Mouse (Mus musculus) midbrain, postnatal 0 days (tissue): ENCODE data around the gene Btn2a2. TPM values are rescaled to one million over a fixed set of nuclear protein-coding genes. Genes with fewer than 3 reads are reported as not detected.
A peak's percentile ranks its signal among the peaks of the same experiment; 100 is the strongest.

ENCODE experiments used
- ATAC-seq: fragments of 200-750 bp; cut with Nextera tagmentation; 2 replicates; pipeline ENCODE4 v1.8.0; 2017; ENCODE audit warnings: moderate number of reproducible peaks, mild to moderate bottlenecking, moderate TSS enrichment, moderate library complexity; ENCODE audit not compliant: low FRiP score
- DNase-seq: peaks from one replicate; pipeline ENCODE4 v3.0.0-alpha.2; 2015; ENCODE audit warnings: low spot score
- H3K27ac ChIP-seq: fragments of 300-500 bp; sonication (generic); 2 replicates; pipeline ENCODE4 v1.5.1; 2014; ENCODE audit warnings: low read depth, mild to moderate bottlenecking, low read length, mixed read lengths
- H3K27me3 ChIP-seq: fragments of 300-500 bp; sonication (generic); 2 replicates; pipeline ENCODE4 v1.6.1; 2014; ENCODE audit warnings: low read length, control low read depth, mixed read lengths; ENCODE audit not compliant: insufficient read depth
- H3K36me3 ChIP-seq: fragments of 300-500 bp; sonication (generic); 2 replicates; pipeline ENCODE4 v1.6.1; 2014; ENCODE audit warnings: low read length, control low read depth, mixed read lengths; ENCODE audit not compliant: insufficient read depth
- H3K4me1 ChIP-seq: fragments of 300-500 bp; sonication (generic); 2 replicates; pipeline ENCODE4 v1.6.1; 2014; ENCODE audit warnings: mild to moderate bottlenecking, control low read depth, antibody characterized with exemption, low read length, mixed read lengths; ENCODE audit not compliant: insufficient read depth
- H3K4me2 ChIP-seq: fragments of 300-500 bp; sonication (generic); 2 replicates; pipeline ENCODE4 v1.6.1; 2014; ENCODE audit warnings: low read depth, mild to moderate bottlenecking, low read length, mixed read lengths; ENCODE audit not compliant: poor library complexity, severe bottlenecking
- H3K4me3 ChIP-seq: fragments of 300-500 bp; sonication (generic); 2 replicates; pipeline ENCODE4 v1.5.1; 2014; ENCODE audit warnings: low read depth, mild to moderate bottlenecking, low read length, moderate library complexity
- H3K9ac ChIP-seq: fragments of 300-500 bp; sonication (generic); replicated peaks from 2 replicates; pipeline ENCODE4 v1.6.1; 2014; ENCODE audit warnings: mild to moderate bottlenecking, low read length, moderate library complexity, mixed read lengths; ENCODE audit not compliant: poor library complexity, severe bottlenecking
- H3K9me3 ChIP-seq: fragments of 300-500 bp; sonication (generic); 2 replicates; pipeline ENCODE4 v1.6.1; 2016; ENCODE audit warnings: low read length, control low read depth
- CTCF ChIP-seq: IDR thresholded peaks from 2 replicates; pipeline ENCODE4 v1.5.1; 2016; ENCODE audit warnings: antibody characterized with exemption, mild to moderate bottlenecking
- whole genome bisulfite sequencing: fragments of 180-500 bp; shearing (Covaris S2); extraction: QIAGEN DNeasy Blood & Tissue Kit; methylation state at CpG from one replicate; pipeline ENCODE4 v1.1.7; 2014; 5-methylcytosine and 5-hydroxymethylcytosine counted together
- polyA plus RNA-seq: library from polyadenylated mRNA; unstranded; fragments of >200 nt; fragmentation: Nextera tagmentation; extraction: Ambion mirVana; gene quantifications from 2 replicates; pipeline ENCODE4 v1.2.1, GENCODE M21; 2015
- total RNA-seq: library from RNA; depleted of rRNA; stranded (reverse); fragments of >200 nt; gene quantifications from 2 replicates; pipeline ENCODE4 v1.2.3, GENCODE M21; 2014

The Btn2a2 gene
- total and polyA plus RNA-seq, 2 experiments from 2014 or later: 0.16 TPM; not detected in 1

- Histone ChIP-seq H3K9ac (no peak overlapping the region), H3K4me2 (peak overlapping the region; percentile 45), H3K27ac (no peak overlapping the region), H3K36me3 (no peaks in the 10 kb centered on the region), H3K4me3 (peak overlapping the region; percentile 31), H3K9me3 (no peaks in the 10 kb centered on the region), H3K4me1 (no peaks in the 10 kb centered on the region), H3K27me3 (0 out of 2 replicates have a peak, but pooled peaks cover 4% of the 10 kb centered on the region)
- DNase-seq (peak; percentile 46), ATAC-seq (no peak)
- no peak for TF ChIP-seq CTCF
- 7% methylated on average over 19 of the region's 19 CpGs for WGBS
Observed at GRCm38 (mm10) chr13:23497656-23498321, 9.1 kb upstream of the Btn2a2 start.

- Histone ChIP-seq H3K4me3 (no peak overlapping the region), H3K27me3 (0 out of 2 replicates have a peak, but pooled peaks cover 4% of the 10 kb centered on the region), H3K4me1 (no peaks in the 10 kb centered on the region), H3K9ac (no peak overlapping the region), H3K27ac (no peak overlapping the region), H3K36me3 (no peaks in the 10 kb centered on the region), H3K4me2 (no peak overlapping the region), H3K9me3 (no peaks in the 10 kb centered on the region)
- ATAC-seq: no peak
- DNase-seq: no peak
- 84% methylated on average over 6 of the region's 6 CpGs for WGBS
- no peak for TF ChIP-seq CTCF
Observed at GRCm38 (mm10) chr13:23495526-23495925, 6.9 kb upstream of the Btn2a2 start.

DNA sequence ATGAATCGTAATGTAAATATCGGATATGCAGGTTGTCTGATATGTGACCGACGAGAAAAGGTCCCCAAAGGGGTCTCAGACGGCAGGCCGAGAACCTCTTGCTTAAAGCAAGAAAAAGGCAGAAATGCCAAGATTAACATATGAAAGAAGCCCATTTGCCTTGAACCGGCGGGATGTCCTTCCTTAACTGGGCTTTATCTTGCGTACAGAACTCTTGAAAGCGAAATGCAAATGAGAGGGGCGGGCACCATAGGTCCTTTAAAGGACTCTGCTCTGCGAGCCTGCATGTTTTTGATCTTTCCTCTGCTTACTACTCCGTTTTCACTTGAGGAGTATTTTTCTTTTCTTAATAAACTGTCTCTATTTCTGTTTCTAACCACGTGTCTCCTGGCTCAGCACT, 3.3 kb upstream of the Btn2a2 start:
- Histone ChIP-seq H3K4me2 (peak overlapping the region; percentile 38), H3K36me3 (no peaks in the 10 kb centered on the region), H3K27ac (no peak overlapping the region), H3K9ac (no peak overlapping the region), H3K9me3 (no peaks in the 10 kb centered on the region), H3K4me1 (no peaks in the 10 kb centered on the region), H3K4me3 (0 out of 2 replicates have a peak overlapping the region, but pooled peaks have one; percentile 0), H3K27me3 (no peaks in the 10 kb centered on the region)
- DNase-seq: no peak
- no peak for ATAC-seq
- 6% methylated on average over 14 of the region's 14 CpGs for WGBS
- no peak for TF ChIP-seq CTCF

- 31% methylated on average over 1 of the region's 1 CpGs for WGBS
- no peaks in the 10 kb centered on the region for H3K9me3 ChIP-seq
- no peaks in the 10 kb centered on the region for H3K36me3 ChIP-seq
- no peak for ATAC-seq
- H3K27me3 ChIP-seq: no peaks in the 10 kb centered on the region
- TF ChIP-seq CTCF: no peak
- no peaks in the 10 kb centered on the region for H3K4me1 ChIP-seq
- H3K9ac ChIP-seq: no peak overlapping the region
- DNase-seq: no peak
- no peak overlapping the region for H3K27ac ChIP-seq
- H3K4me2 ChIP-seq: no peak overlapping the region
- H3K4me3 ChIP-seq: no peak overlapping the region
Observed at GRCm38 (mm10) chr13:23491263-23491662, 2.6 kb upstream of the Btn2a2 start.

DNA sequence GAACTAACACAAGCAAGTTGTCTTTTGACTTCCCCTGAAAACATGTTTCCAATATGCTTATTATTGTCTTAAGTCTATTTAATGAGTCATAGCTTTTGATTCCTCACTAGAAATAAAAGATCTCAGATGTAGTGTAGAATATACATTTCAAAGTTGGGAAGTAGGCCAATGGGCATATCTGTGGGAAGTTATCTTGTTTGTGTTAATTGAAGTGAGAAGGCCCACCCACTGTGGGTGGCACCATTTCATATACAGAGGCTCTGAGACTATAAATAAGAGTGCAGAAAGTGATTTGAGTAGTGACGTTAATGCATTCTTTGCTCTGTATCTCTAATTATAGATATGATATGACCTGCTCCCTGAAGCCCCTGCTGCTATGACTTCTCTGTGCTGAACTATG, 2.2 kb upstream of the Btn2a2 start:
- Histone ChIP-seq H3K36me3 (no peaks in the 10 kb centered on the region), H3K27ac (no peak overlapping the region), H3K9ac (no peak overlapping the region), H3K27me3 (no peaks in the 10 kb centered on the region), H3K4me3 (no peak overlapping the region), H3K4me1 (no peaks in the 10 kb centered on the region), H3K9me3 (no peaks in the 10 kb centered on the region), H3K4me2 (no peak overlapping the region)
- DNase-seq: no peak
- no peak for ATAC-seq
- WGBS: 76% methylated on average over 1 of the region's 1 CpGs
- TF ChIP-seq CTCF: no peak

DNA sequence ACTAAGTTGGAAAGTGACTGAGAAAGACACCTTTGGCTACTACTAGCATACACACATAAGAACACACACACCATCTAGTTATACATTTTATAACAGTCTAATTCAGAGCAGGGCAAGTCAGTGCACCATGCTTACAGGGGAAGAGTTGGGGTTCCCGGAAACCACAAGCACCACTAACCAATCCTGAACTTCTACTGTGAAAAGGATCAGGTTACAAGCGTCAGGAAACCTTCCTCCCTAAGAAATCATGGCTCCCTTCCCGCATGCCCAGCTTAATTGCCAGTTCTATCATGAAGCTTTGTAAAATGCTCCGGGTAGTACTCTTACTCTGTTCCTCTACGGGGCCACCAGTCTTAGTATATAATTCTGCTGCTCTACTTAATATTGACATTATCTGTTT, 3.4 kb downstream of the Btn2a2 start:
- Histone ChIP-seq H3K4me2 (no peak overlapping the region), H3K36me3 (no peaks in the 10 kb centered on the region), H3K27ac (no peak overlapping the region), H3K4me3 (no peak overlapping the region), H3K9ac (no peak overlapping the region), H3K27me3 (no peaks in the 10 kb centered on the region), H3K9me3 (no peaks in the 10 kb centered on the region), H3K4me1 (no peaks in the 10 kb centered on the region)
- WGBS: 52% methylated on average over 5 of the region's 5 CpGs
- DNase-seq (no peak), ATAC-seq (no peak)
- TF ChIP-seq CTCF: no peak
